Mouse (Mus musculus) cortical plate, adult 2 months (tissue): ENCODE data around the gene Atp2b1.

Source experiments
- CTCF ChIP-seq: fragments of 200-500 bp; IDR thresholded peaks from 2 replicates; pipeline ENCODE4 v1.5.1; 2011; ENCODE audit warnings: mild to moderate bottlenecking, control low read depth, low read length; ENCODE audit not compliant: insufficient read depth; ENCODE audit errors: extremely low read depth
- POLR2A ChIP-seq: fragments of 200-500 bp; IDR thresholded peaks from 2 replicates; pipeline ENCODE4 v1.6.1; 2011; ENCODE audit warnings: mild to moderate bottlenecking, low read length, control low read depth; ENCODE audit not compliant: insufficient read depth; ENCODE audit errors: extremely low read depth

- TF ChIP-seq CTCF, result no peak
- no peak for TF ChIP-seq POLR2A
Observed at GRCm38 (mm10) chr10:98954230-98954993, 40.2 kb downstream of the Atp2b1 start.
